ENCODE assay signal across 20 mouse cellular contexts in genomic region chr1:59629194-59629593, GRCm38 (mm10).
"Had no signal": no experiment of that assay in that cellular context is flagged by ENCODE, and none has a peak within 500 bp of the region (broad histone marks: within the 10 kb centered on the region; RNA-seq: fewer than 3 reads in every experiment).

No protein-coding gene starts in this region.

- H3K4me3 ChIP-seq: lung, embryonic 15.5 days; megakaryocyte, embryonic 14.5 days; midbrain, embryonic 12.5 days; myocyte; neural tube, embryonic 13.5 days; neural tube, embryonic 15.5 days; stomach, embryonic 15.5 days had no signal

- H3K27ac ChIP-seq: lung, embryonic 15.5 days; macrophage; midbrain, embryonic 12.5 days; neural tube, embryonic 13.5 days; neural tube, embryonic 15.5 days; stomach, embryonic 15.5 days; stomach, postnatal 0 days had no signal

- DNase-seq: liver, postnatal 0 days; lung, adult 2 months; lung, postnatal 14 days; lung, postnatal 36 days; midbrain, embryonic 14.5 days; right cerebral cortex, postnatal 14 days; thymus, adult 2 months; thymus, postnatal 25 days; thymus, postnatal 4 days had no signal

- ATAC-seq: liver, postnatal 0 days; lung, postnatal 0 days; midbrain, embryonic 16.5 days had no signal

- H3K4me1 ChIP-seq: lung, embryonic 15.5 days; midbrain, embryonic 12.5 days; neural tube, embryonic 13.5 days; neural tube, embryonic 15.5 days; stomach, embryonic 15.5 days had no signal
